Mouse (Mus musculus): ENCODE data around the gene Nfkbid. TPM values are rescaled to one million over a fixed set of nuclear protein-coding genes. Genes with fewer than 3 reads are reported as not detected.

The Nfkbid gene
- polyA plus RNA-seq, 1 experiment from 2014 or later = 2.1 TPM

- Histone ChIP-seq H3K9ac (no peak overlapping the region), H3K27me3 (peaks cover 5% of the 10 kb centered on the region; the same call in 1 of the 2 replicates), H3K27ac (no peak overlapping the region), H3K9me3 (no peaks in the 10 kb centered on the region), H3K36me3 (no peaks in the 10 kb centered on the region), H3K4me3 (peak overlapping the region; percentile 17; the same call in 1 of the 2 replicates), H3K4me2 (peak overlapping the region; percentile 45), H3K4me1 (no peaks in the 10 kb centered on the region)
- WGBS = 6% methylated on average over 30 of the region's 32 CpGs
- no peak for ATAC-seq (ENCODE audit: borderline replicate concordance, extremely low read depth, low FRiP score, low TSS enrichment)
These were observed 56.2 kb downstream of the Nfkbid start for GRCm38 (mm10) chr7:30477415-30478381.

Other genes with a start within 250 kb of the Nfkbid start
- 17.7 and 18.9 TPM in 2 replicates for gene Cox7a1, start 237.6 kb upstream of the Nfkbid start, polyA plus RNA-seq (2015; fragmentation: Nextera tagmentation; extraction: Ambion mirVana)
- gene Capns1, start 222.9 kb upstream of the Nfkbid start, polyA plus RNA-seq (2015; fragmentation: Nextera tagmentation; extraction: Ambion mirVana) = 97.0 and 104 TPM in 2 replicates
- gene Polr2i, start 189.8 kb upstream of the Nfkbid start, polyA plus RNA-seq (2015; fragmentation: Nextera tagmentation; extraction: Ambion mirVana) = 148 and 156 TPM in 2 replicates
- 168 and 180 TPM in 2 replicates for gene Tbcb, start 189.5 kb upstream of the Nfkbid start, polyA plus RNA-seq (2015; fragmentation: Nextera tagmentation; extraction: Ambion mirVana)
- not detected in 2 replicates for gene Ovol3, start 186.0 kb upstream of the Nfkbid start, polyA plus RNA-seq (2015; fragmentation: Nextera tagmentation; extraction: Ambion mirVana)
- gene Thap8, start 141.6 kb upstream of the Nfkbid start, polyA plus RNA-seq (2015; fragmentation: Nextera tagmentation; extraction: Ambion mirVana) = 0.50 and 0.64 TPM in 2 replicates
- gene Wdr62, start 141.3 kb upstream of the Nfkbid start, polyA plus RNA-seq (2015; fragmentation: Nextera tagmentation; extraction: Ambion mirVana) = 10.7 and 11.5 TPM in 2 replicates
- gene Clip3, start 130.0 kb upstream of the Nfkbid start, polyA plus RNA-seq (2015; fragmentation: Nextera tagmentation; extraction: Ambion mirVana) = 18.6 and 18.8 TPM in 2 replicates
- gene Alkbh6, start 113.0 kb upstream of the Nfkbid start, polyA plus RNA-seq (2015; fragmentation: Nextera tagmentation; extraction: Ambion mirVana) = 76.6 and 78.7 TPM in 2 replicates
- gene Syne4, start 106.9 kb upstream of the Nfkbid start, polyA plus RNA-seq (2015; fragmentation: Nextera tagmentation; extraction: Ambion mirVana) = 25.1 and 29.5 TPM in 2 replicates
- gene E130208F15Rik, start 100.0 kb upstream of the Nfkbid start, polyA plus RNA-seq (2015; fragmentation: Nextera tagmentation; extraction: Ambion mirVana) = 1.9 TPM in 1 of 2 replicates, not detected in the other
- gene Sdhaf1, start 97.8 kb upstream of the Nfkbid start, polyA plus RNA-seq (2015; fragmentation: Nextera tagmentation; extraction: Ambion mirVana) = 18.2 and 19.5 TPM in 2 replicates
- 4.2 TPM in 2 replicates for gene Lrfn3, start 59.0 kb upstream of the Nfkbid start, polyA plus RNA-seq (2015; fragmentation: Nextera tagmentation; extraction: Ambion mirVana)
- 50.8 and 56.1 TPM in 2 replicates for gene Tyrobp, start 8.0 kb upstream of the Nfkbid start, polyA plus RNA-seq (2015; fragmentation: Nextera tagmentation; extraction: Ambion mirVana)
- 0.70 and 2.3 TPM in 2 replicates for gene Hcst, start 1.9 kb upstream of the Nfkbid start, polyA plus RNA-seq (2015; fragmentation: Nextera tagmentation; extraction: Ambion mirVana)
- 23.9 and 24.4 TPM in 2 replicates for gene Aplp1, start 23.8 kb downstream of the Nfkbid start, polyA plus RNA-seq (2015; fragmentation: Nextera tagmentation; extraction: Ambion mirVana)
- gene Kirrel2, start 36.0 kb downstream of the Nfkbid start, polyA plus RNA-seq (2015; fragmentation: Nextera tagmentation; extraction: Ambion mirVana) = not detected in 2 replicates
- gene Nphs1, start 36.6 kb downstream of the Nfkbid start, polyA plus RNA-seq (2015; fragmentation: Nextera tagmentation; extraction: Ambion mirVana) = 0.08 TPM in 1 of 2 replicates, not detected in the other
- 0.25 and 0.44 TPM in 2 replicates for gene Prodh2, start 71.9 kb downstream of the Nfkbid start, polyA plus RNA-seq (2015; fragmentation: Nextera tagmentation; extraction: Ambion mirVana)
- gene Arhgap33, start 113.3 kb downstream of the Nfkbid start, polyA plus RNA-seq (2015; fragmentation: Nextera tagmentation; extraction: Ambion mirVana) = 7.7 and 9.3 TPM in 2 replicates
- gene Hspb6, start 130.4 kb downstream of the Nfkbid start, polyA plus RNA-seq (2015; fragmentation: Nextera tagmentation; extraction: Ambion mirVana) = 32.1 and 33.6 TPM in 2 replicates
- 13.2 and 18.3 TPM in 2 replicates for gene Proser3, start 130.6 kb downstream of the Nfkbid start, polyA plus RNA-seq (2015; fragmentation: Nextera tagmentation; extraction: Ambion mirVana)
- 36.0 and 38.8 TPM in 2 replicates for gene Lin37, start 138.1 kb downstream of the Nfkbid start, polyA plus RNA-seq (2015; fragmentation: Nextera tagmentation; extraction: Ambion mirVana)
- gene U2af1l4, start 141.6 kb downstream of the Nfkbid start, polyA plus RNA-seq (2015; fragmentation: Nextera tagmentation; extraction: Ambion mirVana) = 99.0 TPM in 2 replicates
- gene Gm49396, start 141.6 kb downstream of the Nfkbid start, polyA plus RNA-seq (2015; fragmentation: Nextera tagmentation; extraction: Ambion mirVana) = 13.0 and 15.1 TPM in 2 replicates
- gene Psenen, start 141.9 kb downstream of the Nfkbid start, polyA plus RNA-seq (2015; fragmentation: Nextera tagmentation; extraction: Ambion mirVana) = 119 and 124 TPM in 2 replicates
- 4.6 and 5.0 TPM in 2 replicates for gene Igflr1, start 143.7 kb downstream of the Nfkbid start, polyA plus RNA-seq (2015; fragmentation: Nextera tagmentation; extraction: Ambion mirVana)
- 8.4 and 10.0 TPM in 2 replicates for gene Kmt2b, start 167.0 kb downstream of the Nfkbid start, polyA plus RNA-seq (2015; fragmentation: Nextera tagmentation; extraction: Ambion mirVana)
- gene Zbtb32, start 177.2 kb downstream of the Nfkbid start, polyA plus RNA-seq (2015; fragmentation: Nextera tagmentation; extraction: Ambion mirVana) = 2.3 and 3.7 TPM in 2 replicates
- gene Upk1a, start 191.1 kb downstream of the Nfkbid start, polyA plus RNA-seq (2015; fragmentation: Nextera tagmentation; extraction: Ambion mirVana) = 0.88 and 1.4 TPM in 2 replicates
- 867 and 890 TPM in 2 replicates for gene Cox6b1, start 204.4 kb downstream of the Nfkbid start, polyA plus RNA-seq (2015; fragmentation: Nextera tagmentation; extraction: Ambion mirVana)
- gene Etv2, start 214.1 kb downstream of the Nfkbid start, polyA plus RNA-seq (2015; fragmentation: Nextera tagmentation; extraction: Ambion mirVana) = not detected in 2 replicates
- 126 and 130 TPM in 2 replicates for gene Rbm42, start 228.6 kb downstream of the Nfkbid start, polyA plus RNA-seq (2015; fragmentation: Nextera tagmentation; extraction: Ambion mirVana)
- gene Haus5, start 243.3 kb downstream of the Nfkbid start, polyA plus RNA-seq (2015; fragmentation: Nextera tagmentation; extraction: Ambion mirVana) = 61.9 and 62.6 TPM in 2 replicates
- gene Pmis2, start 249.9 kb downstream of the Nfkbid start, polyA plus RNA-seq (2015; fragmentation: Nextera tagmentation; extraction: Ambion mirVana) = not detected in 2 replicates